Mouse (Mus musculus) ES-E14 (cell line): ENCODE results near the gene Ctdsp2.

Experiments
- CHD2 ChIP-seq: IDR thresholded peaks from 2 replicates; pipeline ENCODE4 v1.6.1; 2014; ENCODE audit warnings: mild to moderate bottlenecking, low read depth, low read length, inconsistent platforms
- HCFC1 ChIP-seq: IDR thresholded peaks from 2 replicates; pipeline ENCODE4 v1.6.1; 2012; ENCODE audit warnings: low read length, inconsistent platforms, borderline replicate concordance; ENCODE audit not compliant: insufficient read depth
- MAFK ChIP-seq: IDR thresholded peaks from 2 replicates; pipeline ENCODE4 v1.6.1; 2014; ENCODE audit warnings: mild to moderate bottlenecking, low read depth, low read length, inconsistent platforms; ENCODE audit not compliant: insufficient read depth
- ZC3H11A ChIP-seq: IDR thresholded peaks from 2 replicates; pipeline ENCODE4 v1.6.1; 2012; ENCODE audit warnings: low read depth, mild to moderate bottlenecking, inconsistent platforms, low read length, borderline replicate concordance
- ZNF384 ChIP-seq: IDR thresholded peaks from 2 replicates; pipeline ENCODE4 v1.6.1; 2012; ENCODE audit warnings: low read depth, low read length, inconsistent platforms

- TF ChIP-seq HCFC1 (no peak), CHD2 (no peak), MAFK (no peak), ZNF384 (no peak), ZC3H11A (no peak)
These were observed 64.7 kb downstream of the Ctdsp2 start for GRCm38 (mm10) chr10:127043187-127043586.
